Mouse (Mus musculus) R1 (cell line): ENCODE results near the gene Cd36.

ENCODE experiments used
- DNase-seq: peaks from one replicate; pipeline ENCODE4 v3.0.0-alpha.2; 2018; ENCODE audit warnings: low read depth, low spot score

Cd36 gene

GRCm38 (mm10) chr5:17858399-17858798 is 30.2 kb downstream of the Cd36 start:
- DNase-seq, result no peak

GRCm38 (mm10) chr5:17857871-17858270 is 30.7 kb downstream of the Cd36 start:
- DNase-seq, result no peak

- no peak for DNase-seq
Observed at GRCm38 (mm10) chr5:17857262-17857661, 31.3 kb downstream of the Cd36 start.

- no peak for DNase-seq
Observed at GRCm38 (mm10) chr5:17854127-17854923, 34.3 kb downstream of the Cd36 start.

- peak; percentile 18 for DNase-seq
Observed at GRCm38 (mm10) chr5:17850582-17850981, 38.0 kb downstream of the Cd36 start.

GRCm38 (mm10) chr5:17849582-17849981 is 39.0 kb downstream of the Cd36 start:
- no peak for DNase-seq

GRCm38 (mm10) chr5:17848733-17849132 is 39.9 kb downstream of the Cd36 start:
- DNase-seq, result no peak

GRCm38 (mm10) chr5:17848267-17848666 is 40.3 kb downstream of the Cd36 start:
- no peak for DNase-seq

- DNase-seq, result no peak
Observed at GRCm38 (mm10) chr5:17843921-17844320, 44.7 kb downstream of the Cd36 start.

GRCm38 (mm10) chr5:17843316-17843715 is 45.3 kb downstream of the Cd36 start:
- DNase-seq, result no peak

GRCm38 (mm10) chr5:17842111-17842729 is 46.4 kb downstream of the Cd36 start:
- DNase-seq, result no peak

- DNase-seq, result no peak
Observed at GRCm38 (mm10) chr5:17839549-17839948, 49.1 kb downstream of the Cd36 start.

- DNase-seq, result no peak
Observed at GRCm38 (mm10) chr5:17836408-17836807, 52.2 kb downstream of the Cd36 start.

GRCm38 (mm10) chr5:17835302-17836097 is 53.1 kb downstream of the Cd36 start:
- DNase-seq, result peak; percentile 7

- no peak for DNase-seq
Observed at GRCm38 (mm10) chr5:17833797-17834196, 54.8 kb downstream of the Cd36 start.

- no peak for DNase-seq
Observed at GRCm38 (mm10) chr5:17830536-17830935, 58.1 kb downstream of the Cd36 start.

- DNase-seq, result no peak
Observed at GRCm38 (mm10) chr5:17828713-17829544, 59.7 kb downstream of the Cd36 start.

- DNase-seq, result no peak
Observed at GRCm38 (mm10) chr5:17821395-17821794, 67.2 kb downstream of the Cd36 start.

- DNase-seq, result no peak
Observed at GRCm38 (mm10) chr5:17820239-17820999, 68.2 kb downstream of the Cd36 start.

GRCm38 (mm10) chr5:17816170-17816569 is 72.4 kb downstream of the Cd36 start:
- peak; percentile 42 for DNase-seq

GRCm38 (mm10) chr5:17810336-17810735 is 78.3 kb downstream of the Cd36 start:
- DNase-seq, result no peak
